Mouse (Mus musculus): ENCODE data around the gene Lta. TPM values are rescaled to one million over a fixed set of nuclear protein-coding genes. Genes with fewer than 3 reads are reported as not detected.

The Lta gene
- polyA plus RNA-seq, 1 experiment from 2014 or later: 0.27 TPM

- H3K4me3 ChIP-seq (replicated peaks): peak overlapping the region; percentile 100
- 6% methylated on average over 8 of the region's 8 CpGs for WGBS
- H3K27me3 ChIP-seq: no peaks in the 10 kb centered on the region
- H3K9me3 ChIP-seq (replicated peaks): no peaks in the 10 kb centered on the region
- H3K27ac ChIP-seq (replicated peaks): peak overlapping the region; percentile 100
- H3K4me2 ChIP-seq (replicated peaks): peak overlapping the region; percentile 88
- peak overlapping the region; percentile 100 for H3K9ac ChIP-seq
- no peak for ATAC-seq (ENCODE audit: insufficient number of reproducible peaks, low FRiP score, low TSS enrichment, low read depth)
- H3K4me1 ChIP-seq: peaks cover 35% of the 10 kb centered on the region
- peaks cover 39% of the 10 kb centered on the region for H3K36me3 ChIP-seq
These were observed 41.6 kb downstream of the Lta start for GRCm38 (mm10) chr17:35163326-35164081.

- peak overlapping the region; percentile 100 for H3K9ac ChIP-seq
- ATAC-seq (ENCODE audit: insufficient number of reproducible peaks, low FRiP score, low TSS enrichment, low read depth): no peak
- 31% methylated on average over 12 of the region's 12 CpGs for WGBS
- no peaks in the 10 kb centered on the region for H3K27me3 ChIP-seq
- H3K4me3 ChIP-seq (replicated peaks): peak overlapping the region; percentile 100
- peaks cover 47% of the 10 kb centered on the region for H3K36me3 ChIP-seq
- H3K9me3 ChIP-seq (replicated peaks): no peaks in the 10 kb centered on the region
- H3K27ac ChIP-seq (replicated peaks): peak overlapping the region; percentile 39
- peak overlapping the region; percentile 88 for H3K4me2 ChIP-seq (replicated peaks)
- H3K4me1 ChIP-seq: peaks cover 35% of the 10 kb centered on the region
These were observed 42.4 kb downstream of the Lta start for GRCm38 (mm10) chr17:35162730-35163129.

GRCm38 (mm10) chr17:35162121-35162520 is 43.0 kb downstream of the Lta start:
- Histone ChIP-seq H3K27me3 (no peaks in the 10 kb centered on the region), H3K27ac (replicated peaks) (peak overlapping the region; percentile 39), H3K4me2 (replicated peaks) (peak overlapping the region; percentile 88), H3K4me1 (peaks cover 35% of the 10 kb centered on the region), H3K9ac (no peak overlapping the region), H3K9me3 (replicated peaks) (no peaks in the 10 kb centered on the region), H3K36me3 (peaks cover 53% of the 10 kb centered on the region), H3K4me3 (replicated peaks) (peak overlapping the region; percentile 100)
- no peak for ATAC-seq (ENCODE audit: insufficient number of reproducible peaks, low FRiP score, low TSS enrichment, low read depth)
- WGBS: 67% methylated on average over 14 of the region's 14 CpGs

- Histone ChIP-seq H3K9me3 (replicated peaks) (no peaks in the 10 kb centered on the region), H3K9ac (no peak overlapping the region), H3K4me3 (replicated peaks) (0 out of 2 replicates have a peak overlapping the region, but pooled peaks have one; percentile 100), H3K4me1 (peaks cover 34% of the 10 kb centered on the region), H3K4me2 (replicated peaks) (no peak overlapping the region), H3K27ac (replicated peaks) (no peak overlapping the region), H3K36me3 (peaks cover 60% of the 10 kb centered on the region), H3K27me3 (no peaks in the 10 kb centered on the region)
- 81% methylated on average over 11 of the region's 11 CpGs for WGBS
- no peak for ATAC-seq (ENCODE audit: insufficient number of reproducible peaks, low FRiP score, low TSS enrichment, low read depth)
These were observed 43.7 kb downstream of the Lta start for GRCm38 (mm10) chr17:35161421-35161820.

GRCm38 (mm10) chr17:35159638-35160037 is 45.5 kb downstream of the Lta start:
- no peak overlapping the region for H3K9ac ChIP-seq
- ATAC-seq (ENCODE audit: insufficient number of reproducible peaks, low FRiP score, low TSS enrichment, low read depth): no peak
- H3K36me3 ChIP-seq: peaks cover 78% of the 10 kb centered on the region
- H3K27ac ChIP-seq (replicated peaks): no peak overlapping the region
- H3K4me3 ChIP-seq (replicated peaks): no peak overlapping the region
- no peaks in the 10 kb centered on the region for H3K27me3 ChIP-seq
- H3K4me2 ChIP-seq (replicated peaks): no peak overlapping the region
- peaks cover 28% of the 10 kb centered on the region for H3K4me1 ChIP-seq
- H3K9me3 ChIP-seq (replicated peaks): no peaks in the 10 kb centered on the region
- WGBS: 81% methylated on average over 7 of the region's 7 CpGs

GRCm38 (mm10) chr17:35158850-35159593 is 46.1 kb downstream of the Lta start:
- Histone ChIP-seq H3K4me3 (replicated peaks) (no peak overlapping the region), H3K9ac (no peak overlapping the region), H3K4me1 (peaks cover 32% of the 10 kb centered on the region), H3K9me3 (replicated peaks) (no peaks in the 10 kb centered on the region), H3K27me3 (no peaks in the 10 kb centered on the region), H3K27ac (replicated peaks) (no peak overlapping the region), H3K36me3 (peaks cover 84% of the 10 kb centered on the region), H3K4me2 (replicated peaks) (no peak overlapping the region)
- 90% methylated on average over 16 of the region's 16 CpGs for WGBS
- no peak for ATAC-seq (ENCODE audit: insufficient number of reproducible peaks, low FRiP score, low TSS enrichment, low read depth)

GRCm38 (mm10) chr17:35157661-35158175 is 47.4 kb downstream of the Lta start:
- Histone ChIP-seq H3K4me3 (replicated peaks) (no peak overlapping the region), H3K4me2 (replicated peaks) (no peak overlapping the region), H3K36me3 (peaks cover 97% of the 10 kb centered on the region), H3K4me1 (peaks cover 24% of the 10 kb centered on the region), H3K27me3 (no peaks in the 10 kb centered on the region), H3K9ac (no peak overlapping the region), H3K27ac (replicated peaks) (no peak overlapping the region), H3K9me3 (replicated peaks) (no peaks in the 10 kb centered on the region)
- ATAC-seq (ENCODE audit: insufficient number of reproducible peaks, low FRiP score, low TSS enrichment, low read depth): no peak
- 88% methylated on average over 8 of the region's 8 CpGs for WGBS

- no peak overlapping the region for H3K4me2 ChIP-seq (replicated peaks)
- H3K27ac ChIP-seq (replicated peaks): no peak overlapping the region
- H3K9me3 ChIP-seq (replicated peaks): no peaks in the 10 kb centered on the region
- 83% methylated on average over 8 of the region's 8 CpGs for WGBS
- no peak overlapping the region for H3K9ac ChIP-seq
- ATAC-seq (ENCODE audit: insufficient number of reproducible peaks, low FRiP score, low TSS enrichment, low read depth): no peak
- H3K36me3 ChIP-seq: peaks cover 100% of the 10 kb centered on the region
- no peaks in the 10 kb centered on the region for H3K27me3 ChIP-seq
- peaks cover 20% of the 10 kb centered on the region for H3K4me1 ChIP-seq
- H3K4me3 ChIP-seq (replicated peaks): no peak overlapping the region
These were observed 47.9 kb downstream of the Lta start for GRCm38 (mm10) chr17:35157254-35157653.

- Histone ChIP-seq H3K9me3 (replicated peaks) (no peaks in the 10 kb centered on the region), H3K4me2 (replicated peaks) (no peak overlapping the region), H3K4me3 (replicated peaks) (no peak overlapping the region), H3K27ac (replicated peaks) (no peak overlapping the region), H3K4me1 (peaks cover 14% of the 10 kb centered on the region), H3K27me3 (no peaks in the 10 kb centered on the region), H3K36me3 (peaks cover 100% of the 10 kb centered on the region), H3K9ac (no peak overlapping the region)
- ATAC-seq (ENCODE audit: insufficient number of reproducible peaks, low FRiP score, low TSS enrichment, low read depth): no peak
- 81% methylated on average over 33 of the region's 33 CpGs for WGBS
These were observed 48.5 kb downstream of the Lta start for GRCm38 (mm10) chr17:35156461-35157200.

GRCm38 (mm10) chr17:35155451-35155850 is 49.7 kb downstream of the Lta start:
- peaks cover 98% of the 10 kb centered on the region for H3K36me3 ChIP-seq
- ATAC-seq (ENCODE audit: insufficient number of reproducible peaks, low FRiP score, low TSS enrichment, low read depth): no peak
- H3K27me3 ChIP-seq: no peaks in the 10 kb centered on the region
- H3K9ac ChIP-seq: no peak overlapping the region
- peaks cover 6% of the 10 kb centered on the region for H3K4me1 ChIP-seq
- no peaks in the 10 kb centered on the region for H3K9me3 ChIP-seq (replicated peaks)
- WGBS: 92% methylated on average over 12 of the region's 12 CpGs
- 0 out of 2 replicates have a peak overlapping the region, but pooled peaks have one; percentile 9 for H3K27ac ChIP-seq (replicated peaks)
- H3K4me3 ChIP-seq (replicated peaks): no peak overlapping the region
- no peak overlapping the region for H3K4me2 ChIP-seq (replicated peaks)

- 77% methylated on average over 7 of the region's 7 CpGs for WGBS
- no peak overlapping the region for H3K4me2 ChIP-seq (replicated peaks)
- peak overlapping the region; percentile 35; the same call in 1 of the 2 replicates for H3K27ac ChIP-seq (replicated peaks)
These were observed 50.5 kb downstream of the Lta start for GRCm38 (mm10) chr17:35154616-35155015.

More at GRCm38 (mm10) chr17:35154616-35155015, 50.5 kb downstream of the Lta start:
- no peaks in the 10 kb centered on the region for H3K27me3 ChIP-seq
- no peak overlapping the region for H3K9ac ChIP-seq
- peaks cover 98% of the 10 kb centered on the region for H3K36me3 ChIP-seq
- ATAC-seq (ENCODE audit: insufficient number of reproducible peaks, low FRiP score, low TSS enrichment, low read depth): no peak
- H3K4me1 ChIP-seq: peaks cover 6% of the 10 kb centered on the region
- no peaks in the 10 kb centered on the region for H3K9me3 ChIP-seq (replicated peaks)
- H3K4me3 ChIP-seq (replicated peaks): no peak overlapping the region
